Mouse (Mus musculus) bone marrow macrophage, adult 2 months (primary cell): ENCODE data around the gene Nme2.

Experiments used
- CTCF ChIP-seq: IDR thresholded peaks from 2 replicates; pipeline ENCODE4 v1.5.1; 2012; ENCODE audit warnings: low read depth, mild to moderate bottlenecking, low read length, moderate library complexity
- POLR2A ChIP-seq: IDR thresholded peaks from 2 replicates; pipeline ENCODE4 v1.6.1; 2012; ENCODE audit warnings: mild to moderate bottlenecking, low read depth, low read length, borderline replicate concordance

DNA sequence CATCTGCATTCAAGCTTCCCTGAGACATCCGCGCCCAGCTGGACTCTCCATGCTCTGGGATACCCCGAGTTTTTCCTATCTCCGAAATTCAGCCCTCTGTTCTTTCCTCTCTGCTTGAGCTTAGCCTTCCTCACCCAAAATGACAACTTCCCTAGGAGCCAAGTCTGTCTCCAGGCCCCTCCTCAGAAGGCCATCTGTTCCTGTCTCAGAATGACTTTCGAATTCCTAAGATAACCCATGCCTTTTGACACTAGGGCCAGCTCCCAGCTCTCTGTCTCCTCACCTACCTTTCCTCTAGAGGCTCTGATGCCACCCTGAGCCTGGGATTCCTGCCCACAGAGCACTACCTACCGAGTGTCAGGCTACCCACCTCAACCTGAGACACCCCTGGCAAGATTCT is at the start of gene Nme2:
- TF ChIP-seq POLR2A = no peak
- no peak for TF ChIP-seq CTCF
